Mouse (Mus musculus) adrenal gland, adult (tissue): ENCODE measurements around the gene Gm43517.
A peak's percentile ranks its signal among the peaks of the same experiment; 100 is the strongest.

ENCODE experiments used
- DNase-seq, 2 experiments: peaks; one replicate each; pipeline ENCODE4 v3.0.0; 2022 to 2023; ENCODE audit warnings: low spot score in 1 of 2; ENCODE audit not compliant: inconsistent age in 2 of 2

Gene Gm43517

DNA sequence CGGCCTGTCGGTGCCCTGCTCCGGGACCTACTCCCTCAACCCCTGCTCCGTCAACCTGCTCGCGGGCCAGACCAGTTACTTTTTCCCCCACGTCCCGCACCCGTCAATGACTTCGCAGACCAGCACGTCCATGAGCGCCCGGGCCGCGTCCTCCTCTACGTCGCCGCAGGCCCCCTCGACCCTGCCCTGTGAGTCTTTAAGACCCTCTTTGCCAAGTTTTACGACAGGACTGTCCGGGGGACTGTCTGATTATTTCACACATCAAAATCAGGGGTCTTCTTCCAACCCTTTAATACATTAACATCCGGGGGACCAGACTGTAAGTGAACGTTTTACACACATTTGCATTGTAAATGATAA lies 637 bp downstream of the Gm43517 start:
- DNase-seq: no peak

DNA sequence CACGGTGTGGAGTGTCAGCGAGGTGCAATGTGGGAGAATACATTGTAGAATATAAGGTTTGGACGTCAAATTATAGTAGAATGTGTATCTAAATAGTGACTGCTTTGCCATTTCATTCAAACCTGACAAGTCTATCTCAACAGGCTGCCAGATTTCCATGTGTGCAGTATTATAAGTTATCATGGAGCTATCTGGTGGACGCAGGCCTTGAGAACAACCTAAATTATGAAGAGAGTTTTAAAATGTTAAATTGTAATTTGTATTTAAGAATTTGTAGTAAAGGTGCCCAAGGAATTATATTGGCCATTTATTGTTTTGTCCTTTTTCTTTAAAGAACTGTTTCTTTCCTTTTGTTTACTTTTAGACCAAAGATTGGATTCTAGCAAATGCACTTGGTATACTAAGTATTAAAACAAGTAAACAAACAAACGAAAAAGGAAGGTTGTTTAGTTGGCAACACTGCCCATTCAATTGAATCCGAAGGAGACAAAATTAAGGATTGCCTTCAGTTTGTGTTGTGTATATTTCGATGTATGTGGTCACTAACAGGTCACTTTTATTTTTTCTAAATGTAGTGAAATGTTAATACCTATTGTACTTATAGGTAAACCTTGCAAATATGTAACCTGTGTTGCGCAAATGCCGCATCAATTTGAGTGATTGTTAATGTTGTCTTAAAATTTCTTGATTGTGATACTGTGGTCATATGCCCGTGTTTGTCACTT lies 1.3 kb downstream of the Gm43517 start:
- no peak for DNase-seq

DNA sequence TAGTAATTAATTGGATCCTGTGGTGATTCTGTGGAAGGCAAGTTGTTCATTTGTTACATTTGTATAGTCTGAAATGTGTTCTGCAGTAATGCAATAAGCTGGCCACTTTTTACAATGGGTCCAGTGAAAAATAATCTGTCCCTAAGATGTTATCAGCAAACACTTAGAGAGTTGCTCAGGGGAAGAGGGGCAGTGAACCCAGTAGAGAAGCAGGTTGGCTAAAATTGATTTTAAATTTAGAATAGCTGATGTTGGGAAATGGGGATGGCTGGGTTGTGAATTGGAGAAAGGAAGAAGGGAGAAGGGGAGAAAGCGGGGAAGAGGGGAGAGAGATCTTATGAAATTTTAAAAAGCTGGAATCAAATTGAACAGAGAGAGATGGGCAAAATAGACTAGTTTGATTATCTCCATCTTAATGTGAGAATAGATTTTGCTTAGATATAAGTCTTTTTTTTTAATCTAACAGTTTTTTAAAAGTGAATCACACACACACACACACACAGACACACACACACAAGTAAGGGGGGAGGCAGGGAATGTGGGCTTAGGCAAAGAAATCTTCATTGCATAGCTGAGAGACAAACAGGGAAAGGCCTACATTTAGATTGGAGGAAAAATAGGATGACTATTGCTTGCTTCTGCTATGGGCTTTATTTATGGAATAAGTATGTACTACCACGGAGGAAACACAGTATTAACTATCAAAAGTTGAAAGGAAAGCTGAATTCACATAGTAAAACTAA lies 3.1 kb downstream of the Gm43517 start:
- no peak for DNase-seq

DNA sequence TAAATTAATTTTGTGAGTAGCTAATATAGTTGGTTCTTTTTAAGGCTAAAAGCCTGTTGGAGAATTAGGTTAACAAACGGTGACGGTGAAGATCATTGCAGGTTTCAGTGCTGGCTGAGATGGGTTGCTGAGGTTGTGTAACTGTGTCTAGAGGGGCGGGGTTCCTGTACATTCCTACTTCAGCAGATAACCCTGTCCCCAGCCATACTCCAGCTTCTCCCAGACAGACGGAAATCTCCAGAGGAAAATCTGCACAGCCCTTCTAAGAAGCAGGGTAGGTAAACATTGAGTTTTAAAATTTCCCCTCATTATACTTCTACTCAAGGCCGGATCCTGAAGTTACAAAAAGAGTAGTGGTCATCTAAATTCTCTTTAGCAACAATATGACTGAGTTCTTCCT lies 4.7 kb downstream of the Gm43517 start:
- DNase-seq: no peak

DNA sequence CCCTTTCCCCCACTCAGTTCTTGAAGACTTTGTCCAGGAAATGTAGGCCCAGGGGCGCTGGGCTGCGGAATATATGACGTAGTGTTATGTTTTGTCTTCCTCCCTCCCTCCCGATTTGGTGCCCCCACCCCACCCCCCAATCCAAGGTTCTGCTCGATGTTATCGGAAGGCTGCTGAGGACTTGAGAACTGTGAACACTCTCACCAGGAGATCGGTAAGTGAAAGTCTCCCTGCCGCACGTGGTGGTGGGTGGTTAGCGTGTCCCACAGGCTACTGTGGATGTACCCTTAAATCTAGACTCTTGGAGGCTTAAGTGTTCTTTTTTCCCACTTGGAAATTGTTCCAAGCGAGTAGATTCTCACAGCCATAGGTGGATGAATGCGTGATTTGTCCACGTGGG lies 5.3 kb downstream of the Gm43517 start:
- DNase-seq: no peak

DNA sequence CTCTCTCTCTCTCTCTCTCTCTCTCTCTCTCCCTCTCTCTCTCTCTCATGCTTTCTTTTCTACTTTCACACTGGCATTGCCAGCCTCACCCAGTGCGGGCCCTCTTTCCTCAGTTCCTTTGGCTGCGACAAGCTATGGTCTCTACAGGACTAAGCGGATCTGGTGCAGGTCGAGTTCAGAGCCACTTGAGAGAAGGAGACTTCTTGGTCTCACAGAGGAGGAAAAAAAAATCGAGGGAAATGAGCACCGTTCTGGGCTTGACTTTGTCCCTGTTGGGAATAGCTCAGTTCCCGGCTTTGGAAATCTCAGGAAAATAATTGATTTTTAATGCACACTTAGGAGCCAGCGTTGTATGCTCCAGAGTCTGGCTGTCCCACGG lies 5.9 kb downstream of the Gm43517 start:
- no peak for DNase-seq

DNA sequence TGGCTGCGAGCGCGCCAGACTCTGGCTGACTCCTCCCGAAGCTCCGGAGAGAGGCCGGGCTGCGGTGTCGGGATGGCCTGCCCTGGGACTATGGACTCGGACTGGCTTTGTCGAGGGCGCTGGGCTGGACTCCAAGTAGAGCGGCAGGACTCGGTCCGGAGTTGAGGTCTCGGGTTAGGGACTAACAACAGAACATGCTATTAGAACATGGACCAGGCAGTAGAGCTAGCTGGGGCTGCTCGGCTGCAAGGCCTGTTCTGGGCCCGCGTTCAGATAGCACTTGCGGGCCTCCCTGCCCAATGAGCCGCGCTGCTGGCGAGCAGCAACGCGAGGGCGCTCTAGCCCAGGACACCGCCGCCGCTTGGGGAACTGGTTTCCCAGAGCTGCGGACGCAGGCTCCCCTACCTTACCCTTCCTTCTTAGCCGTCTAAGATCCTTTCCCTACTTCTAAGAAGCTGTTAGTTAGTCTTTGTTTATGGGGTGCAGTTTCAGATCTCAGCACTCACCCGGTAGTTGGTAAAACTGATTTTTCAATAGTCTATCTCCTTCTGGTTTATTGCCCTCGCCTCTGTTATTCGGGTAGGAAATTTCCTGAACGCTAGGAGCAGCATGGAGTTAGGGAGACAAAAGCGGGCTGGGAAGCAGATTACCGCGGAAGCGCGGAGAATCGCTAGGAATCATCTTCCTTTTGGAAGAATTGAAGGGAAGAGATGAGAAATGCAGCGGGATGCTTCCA lies 6.5 kb downstream of the Gm43517 start:
- peak; percentile 29 to 72 for DNase-seq

DNA sequence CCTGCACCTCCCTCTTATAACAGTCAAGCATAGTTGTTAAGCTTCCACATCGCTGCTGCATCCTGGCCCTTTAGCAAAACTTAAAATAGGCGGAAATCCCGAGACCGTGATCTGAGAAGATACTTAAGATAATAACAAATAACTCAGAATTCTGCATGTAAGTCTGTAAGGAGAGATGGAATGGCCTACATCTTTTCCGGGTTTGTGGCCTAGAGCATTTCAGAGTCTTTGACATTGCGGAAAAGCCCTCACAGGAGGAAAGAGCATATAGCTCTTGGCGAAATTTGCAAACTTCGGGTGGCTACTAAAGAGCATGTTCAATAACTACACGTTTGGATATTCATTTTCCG lies 7.0 kb downstream of the Gm43517 start:
- no peak for DNase-seq

DNA sequence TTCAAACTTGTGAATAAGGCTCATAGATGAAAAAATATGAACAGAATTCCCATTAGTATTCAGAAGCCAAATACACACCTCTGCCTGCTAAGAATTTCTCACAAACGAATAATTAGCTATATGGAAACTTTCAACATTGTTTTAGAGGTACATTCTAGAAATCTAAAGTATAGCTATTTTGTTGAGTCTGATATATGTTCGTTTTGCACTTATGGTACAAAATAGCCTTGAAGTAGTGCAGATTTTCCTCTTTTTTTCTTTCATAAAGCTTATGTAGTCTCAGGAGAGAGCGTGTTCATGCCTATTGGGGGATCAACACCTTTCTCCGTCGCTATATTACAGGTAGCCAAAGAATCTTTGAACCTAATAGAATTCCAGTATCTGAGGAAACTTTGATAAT lies 7.9 kb downstream of the Gm43517 start:
- DNase-seq: no peak

DNA sequence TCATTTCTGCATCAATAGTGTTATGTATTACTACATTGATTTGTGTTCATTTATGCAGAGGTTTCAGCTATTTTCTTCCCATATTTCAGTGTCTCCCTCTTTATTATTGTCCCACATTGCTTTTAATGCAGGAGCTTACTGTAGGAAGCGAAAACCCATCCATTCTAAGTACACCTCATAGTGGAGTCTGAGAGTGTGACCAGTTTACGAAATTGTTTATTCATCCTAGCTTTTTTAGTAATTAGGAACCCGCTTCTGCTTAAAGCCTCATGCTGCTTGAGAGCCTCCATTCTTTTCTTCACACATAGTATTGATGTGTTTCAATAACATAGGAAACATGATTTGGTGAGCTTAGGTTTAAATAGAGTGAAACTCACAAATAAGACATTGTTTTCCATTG lies 8.7 kb downstream of the Gm43517 start:
- DNase-seq: no peak

DNA sequence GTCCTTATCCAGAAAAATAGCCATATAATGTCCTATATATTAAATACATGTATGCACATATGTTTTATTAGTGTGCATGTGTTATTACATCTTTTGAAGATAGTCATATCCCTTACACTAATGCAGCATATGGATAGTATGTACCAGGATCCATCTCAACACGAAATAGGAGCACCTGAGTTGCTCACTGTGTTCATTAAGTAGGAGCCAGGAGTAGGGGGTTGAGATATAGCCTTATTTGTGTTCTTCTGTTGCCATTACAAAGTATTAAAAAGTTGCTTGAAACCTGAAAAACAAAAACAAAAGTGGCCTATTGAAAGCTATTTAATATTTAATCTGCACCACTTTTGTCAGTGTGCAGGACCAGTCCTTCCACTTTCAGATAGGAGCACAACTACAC lies 9.2 kb downstream of the Gm43517 start:
- no peak for DNase-seq

DNA sequence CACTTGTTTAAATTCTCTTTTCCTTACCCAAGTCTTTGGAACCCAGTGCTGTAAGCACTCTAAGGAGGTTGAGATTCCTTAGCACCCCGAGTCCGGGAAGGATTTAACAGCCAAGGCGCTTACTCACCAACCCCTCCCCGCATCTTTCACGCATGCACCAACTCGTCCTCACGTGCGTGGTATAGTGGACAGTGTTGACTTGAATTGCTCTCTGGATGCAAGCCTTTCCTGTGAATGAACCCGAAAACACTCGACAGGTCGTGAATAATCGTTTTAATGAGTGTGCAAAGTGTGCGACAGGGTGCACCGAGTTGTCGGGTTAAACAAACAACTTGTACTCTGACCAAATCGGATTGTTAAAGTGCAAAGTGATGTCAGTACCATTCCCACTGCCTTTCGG lies 9.9 kb downstream of the Gm43517 start:
- no peak for DNase-seq

DNA sequence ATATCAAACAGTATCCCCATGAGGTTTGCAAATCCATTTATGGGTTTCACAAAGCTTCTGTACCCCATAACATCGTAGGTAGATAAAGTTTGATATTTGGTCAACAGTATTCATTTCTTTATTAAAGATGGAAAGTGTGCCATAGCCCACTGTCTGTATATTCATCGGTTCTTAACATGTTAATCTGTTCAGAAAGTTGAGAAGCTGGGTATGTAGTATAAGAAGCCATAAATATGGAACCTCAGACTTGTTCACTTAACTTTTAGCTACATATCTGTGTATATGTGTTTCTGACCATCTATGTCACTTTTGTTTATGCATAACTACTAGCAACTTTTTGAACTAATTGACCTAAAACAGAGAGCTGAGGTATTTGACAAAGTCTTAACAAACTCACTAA lies 11.0 kb downstream of the Gm43517 start:
- no peak for DNase-seq

DNA sequence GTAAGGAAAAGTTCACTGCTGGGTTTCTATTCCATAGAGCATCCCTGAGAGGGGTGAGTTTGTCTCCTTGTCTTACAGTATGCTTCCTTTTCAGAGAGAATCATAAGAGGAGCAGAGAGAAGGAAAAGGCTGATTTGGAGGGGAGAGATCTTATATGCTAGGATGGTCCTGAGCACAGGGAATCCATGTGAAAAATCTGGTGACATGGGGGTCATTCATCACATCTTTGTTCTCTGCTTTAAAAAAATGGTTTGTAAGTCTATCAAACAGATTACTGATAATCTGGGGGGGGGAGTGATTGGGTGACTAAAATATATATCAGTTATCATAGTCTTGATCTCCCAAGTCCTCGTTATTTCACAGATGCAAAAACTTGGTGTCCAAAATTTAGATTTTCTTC lies 11.8 kb downstream of the Gm43517 start:
- DNase-seq: no peak

DNA sequence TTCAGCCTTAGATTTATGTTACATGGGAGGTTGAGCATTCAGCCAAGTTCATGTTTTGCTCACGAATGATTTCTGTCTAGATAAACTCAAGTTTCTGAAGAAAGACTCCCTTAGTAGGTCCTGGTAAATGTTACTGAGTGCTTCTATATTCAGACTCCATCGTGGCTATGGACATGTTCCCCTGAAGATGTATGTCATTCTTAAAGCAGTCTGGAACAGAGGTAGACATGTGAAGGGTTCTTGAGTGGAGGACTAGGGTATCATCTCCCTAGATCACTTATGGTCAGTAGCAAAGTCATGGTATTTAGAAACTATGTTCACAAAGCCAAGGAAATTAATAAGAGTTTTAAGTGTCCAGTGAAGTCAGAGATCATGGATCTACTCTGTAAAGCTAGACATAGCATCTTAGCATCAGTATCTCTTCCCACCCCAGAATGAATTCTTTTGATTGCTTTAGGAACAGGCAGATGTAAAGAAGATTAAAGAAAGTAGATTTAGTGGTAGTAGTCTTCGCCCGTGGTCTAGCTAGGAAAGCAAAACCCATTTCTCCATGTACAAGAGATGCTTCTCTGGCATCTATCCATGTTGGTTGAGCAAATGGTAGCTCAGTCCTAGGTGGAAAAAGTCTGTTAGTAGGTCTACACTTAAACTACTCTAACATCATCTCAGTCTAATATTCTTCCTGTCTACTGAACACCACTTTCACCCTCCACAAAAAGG lies 12.6 kb downstream of the Gm43517 start:
- no peak for DNase-seq

DNA sequence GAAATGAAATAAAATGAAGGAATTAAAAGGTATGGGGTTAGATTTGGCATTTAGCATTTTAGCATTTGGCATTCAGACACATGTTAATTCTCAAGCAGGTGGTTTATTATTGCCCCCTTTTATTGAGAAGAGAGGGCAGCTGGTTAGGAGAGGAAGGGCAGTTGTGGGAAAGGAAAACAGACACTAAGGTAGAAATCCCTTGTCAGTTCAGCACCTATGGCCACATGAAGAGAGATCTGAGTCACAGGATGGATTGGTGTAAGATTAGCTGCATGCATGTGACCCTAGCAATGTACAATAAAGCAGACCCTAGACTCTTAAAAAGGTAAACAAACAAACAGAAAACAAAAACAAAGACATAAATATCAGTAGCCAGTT lies 13.2 kb downstream of the Gm43517 start:
- DNase-seq: no peak

DNA sequence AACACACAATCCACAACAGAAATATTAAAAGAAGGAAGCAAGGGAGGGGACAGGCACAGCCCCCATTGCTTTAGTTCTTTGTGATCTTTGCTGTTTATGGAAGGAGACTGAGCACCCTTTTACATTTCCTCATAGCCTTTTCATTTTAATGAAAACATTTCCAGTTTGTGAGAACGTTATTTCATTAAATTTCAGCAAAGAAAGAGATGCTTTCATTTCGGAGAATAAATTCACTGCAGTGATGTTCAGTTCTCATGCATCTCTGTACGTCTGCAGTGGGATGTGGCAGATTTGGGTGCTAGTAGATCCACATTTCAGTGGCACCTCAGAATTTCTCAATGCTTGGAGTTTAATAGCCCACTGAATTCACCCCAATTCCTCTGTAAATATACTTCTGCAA lies 13.7 kb downstream of the Gm43517 start:
- DNase-seq: no peak

DNA sequence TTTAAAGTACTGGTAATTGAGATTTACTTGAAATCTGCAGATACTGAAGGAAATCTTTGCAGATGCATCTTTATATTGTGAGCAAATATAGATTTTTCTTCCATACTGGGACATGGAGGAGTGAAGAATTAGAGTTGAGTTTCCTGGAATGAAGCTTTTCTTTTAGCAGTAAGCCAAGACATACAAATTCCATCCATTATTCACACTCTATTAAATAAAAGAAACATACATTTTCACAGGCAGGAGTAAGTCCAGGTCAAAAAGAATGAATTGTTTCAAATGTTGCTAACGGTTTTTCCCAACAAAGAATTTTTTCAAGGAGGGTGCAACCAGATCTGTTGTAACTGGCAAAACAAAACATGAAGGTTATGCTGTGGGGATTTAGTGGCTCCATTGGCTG lies 14.6 kb downstream of the Gm43517 start:
- DNase-seq: no peak

DNA sequence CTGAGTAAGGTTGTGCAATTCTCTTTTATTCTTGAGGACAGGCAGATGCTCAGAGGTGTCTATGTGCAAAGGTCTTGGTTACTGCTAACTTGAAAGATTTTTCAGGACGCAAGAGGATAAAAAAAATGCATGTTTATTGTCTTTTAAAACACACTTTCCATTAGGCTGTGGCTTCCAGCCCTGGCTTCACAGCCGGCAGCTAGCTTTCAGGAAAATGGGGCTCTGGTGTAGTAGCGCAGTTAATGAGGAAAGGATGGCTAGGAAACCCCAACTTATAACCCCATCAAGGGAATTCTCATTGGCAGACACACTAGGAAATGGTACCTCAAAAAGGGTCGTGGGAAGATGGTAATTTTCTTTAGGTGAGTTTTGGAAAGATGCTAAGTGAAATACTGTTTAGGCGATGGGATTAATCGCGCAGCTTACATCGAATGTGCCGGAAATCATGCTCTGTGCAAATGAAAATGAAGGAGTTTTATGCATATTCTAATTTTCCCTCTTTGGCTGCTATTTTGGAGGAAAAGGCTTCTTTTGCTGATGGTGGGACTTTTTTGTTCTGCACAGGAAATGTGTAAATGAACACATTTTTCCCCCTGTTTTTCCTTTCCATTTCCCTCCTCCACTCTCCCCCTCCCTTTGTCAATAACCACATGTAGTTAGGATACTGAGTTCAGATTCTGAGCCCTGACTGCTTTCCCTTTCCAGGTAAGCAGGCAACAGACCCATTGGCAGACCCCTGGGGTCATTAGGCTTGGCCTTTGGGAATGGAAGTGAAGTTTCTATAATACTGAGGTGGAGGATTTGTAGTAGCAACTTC lies 15.3 kb downstream of the Gm43517 start:
- no peak for DNase-seq

DNA sequence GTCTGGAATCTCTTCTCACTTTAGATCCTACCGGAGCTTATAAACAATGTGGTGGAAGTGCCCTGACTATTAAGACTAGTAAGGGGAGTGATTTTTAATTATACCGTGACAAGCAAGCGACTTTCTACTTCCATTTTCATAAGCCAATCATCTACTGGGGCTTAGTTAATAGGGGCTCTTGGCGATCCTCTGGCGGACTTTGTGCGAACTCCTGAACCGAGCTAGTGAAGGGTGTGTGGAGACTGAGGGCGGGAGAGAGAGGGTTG lies 15.8 kb downstream of the Gm43517 start:
- DNase-seq: no peak

DNA sequence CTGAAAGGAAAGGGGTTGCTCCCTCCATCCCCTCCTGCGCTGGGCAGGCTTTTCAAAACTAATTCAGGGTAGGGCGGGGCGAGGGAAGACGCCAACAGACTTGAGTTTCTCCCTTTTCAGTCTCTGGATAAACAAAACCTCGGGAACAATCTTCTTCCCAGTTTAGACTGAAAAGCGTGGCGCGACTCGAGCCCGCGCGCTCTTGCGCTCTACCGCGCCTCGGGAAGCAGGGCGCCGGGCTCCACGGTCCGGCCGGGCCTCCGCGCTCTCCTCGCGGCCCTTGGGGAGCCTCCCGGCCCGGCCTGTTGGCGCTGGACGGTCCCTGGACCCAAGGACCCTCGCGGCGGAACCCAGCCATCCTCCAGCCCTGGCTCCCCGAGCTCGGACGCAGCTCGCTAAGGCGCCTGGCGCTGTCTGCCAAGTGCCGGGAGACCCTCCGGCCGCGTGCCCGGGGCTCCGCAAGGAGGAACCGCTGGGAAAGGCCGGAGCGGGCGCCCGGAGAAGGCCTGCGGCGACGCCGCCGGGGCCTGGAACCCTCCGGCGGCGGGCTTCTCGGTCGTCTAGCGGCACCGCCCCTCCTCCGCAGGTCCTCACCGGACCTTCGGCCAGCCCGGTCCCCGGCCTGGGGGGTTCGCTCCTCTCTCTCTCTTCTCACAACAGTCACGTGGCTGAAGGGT lies 16.3 kb downstream of the Gm43517 start:
- no peak for DNase-seq
